Mouse (Mus musculus) ES-Bruce4 (cell line): ENCODE data around the gene Aff3.

Source experiments
- CTCF ChIP-seq: IDR thresholded peaks from one replicate; pipeline ENCODE4 v1.8.1; 2011; ENCODE audit warnings: low read depth, low read length
- EP300 ChIP-seq: IDR thresholded peaks from 2 replicates; pipeline ENCODE4 v1.6.1; 2011; ENCODE audit warnings: low read depth, low read length; ENCODE audit not compliant: insufficient read depth
- POLR2A ChIP-seq: IDR thresholded peaks from one replicate; pipeline ENCODE4 v1.8.1; 2011; ENCODE audit warnings: low read length; ENCODE audit not compliant: insufficient read depth

- TF ChIP-seq CTCF, result no peak
- no peak for TF ChIP-seq EP300
- no peak for TF ChIP-seq POLR2A
Measured at GRCm38 (mm10) chr1:38240438-38241220, 424.1 kb downstream of the Aff3 start.
